9 mouse cellular contexts compared by ENCODE assay signal in the genomic region with DNA sequence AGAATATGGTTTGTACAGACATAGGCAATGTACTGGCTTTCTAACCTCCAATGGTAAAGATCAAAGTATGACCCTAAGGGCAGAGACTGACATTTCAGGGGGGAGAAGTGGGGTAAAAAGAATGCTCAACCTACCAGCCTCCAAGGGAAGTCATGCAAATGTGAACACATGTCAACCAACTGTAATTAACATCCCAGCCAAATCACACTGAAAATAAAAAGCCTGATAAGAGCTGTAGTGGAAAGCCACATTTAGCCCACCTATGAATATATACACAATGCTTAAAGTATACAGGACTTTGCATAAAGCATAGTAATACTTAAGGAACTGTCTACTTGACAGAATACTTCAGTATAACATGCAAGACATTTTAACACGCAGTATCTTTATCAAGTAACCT. TPM values are rescaled to one million over a fixed set of nuclear protein-coding genes. Genes with fewer than 3 reads are reported as not detected.
DNase-seq lines count a peak whose midpoint lies in the region; ATAC-seq and TF ChIP-seq lines count a peak whose summit lies in the region.
"Had no signal": no experiment of that assay in that cellular context is flagged by ENCODE, and none has a peak within 500 bp of the region (broad histone marks: within the 10 kb centered on the region; RNA-seq: fewer than 3 reads in every experiment).

No protein-coding gene starts in this region.

- peaks cover 13% of the 10 kb centered on the region for H3K4me1 ChIP-seq in kidney, postnatal 0 days (replicated peaks; ENCODE audit: insufficient read depth, low read length)
- peaks cover 9% of the 10 kb centered on the region for H3K4me1 ChIP-seq in embryonic fibroblast, embryonic 13.5 days (ENCODE audit: control insufficient read depth, insufficient read depth, low read length)
- H3K4me1 ChIP-seq in intestine, postnatal 0 days (replicated peaks; ENCODE audit: control insufficient read depth, insufficient read depth, low read length), result peaks cover 9% of the 10 kb centered on the region
- H3K4me1 ChIP-seq in neural tube, embryonic 13.5 days (replicated peaks), result peaks cover 53% of the 10 kb centered on the region

- H3K9me3 ChIP-seq in kidney, postnatal 0 days (replicated peaks; ENCODE audit: low read length), result no peaks in the 10 kb centered on the region
- no peaks in the 10 kb centered on the region for H3K9me3 ChIP-seq in intestine, postnatal 0 days (ENCODE audit: control insufficient read depth)
- H3K9me3 ChIP-seq in neural tube, embryonic 13.5 days, result no peaks in the 10 kb centered on the region

- H3K27me3 ChIP-seq in kidney, postnatal 0 days (ENCODE audit: insufficient read depth, low read length), result no peaks in the 10 kb centered on the region
- no peaks in the 10 kb centered on the region for H3K27me3 ChIP-seq in intestine, postnatal 0 days (replicated peaks; ENCODE audit: control insufficient read depth, insufficient read depth, low read length)
- no peaks in the 10 kb centered on the region for H3K27me3 ChIP-seq in neural tube, embryonic 13.5 days

- no peak overlapping the region for H3K27ac ChIP-seq in kidney, postnatal 0 days
- H3K27ac ChIP-seq in embryonic fibroblast, embryonic 13.5 days (ENCODE audit: insufficient read depth, low read length), result no peak overlapping the region
- H3K27ac ChIP-seq in intestine, postnatal 0 days (ENCODE audit: low read depth, low read length), result no peak overlapping the region
- H3K27ac ChIP-seq in neural tube, embryonic 13.5 days (replicated peaks), result no peak overlapping the region

- TF ChIP-seq CTCF in kidney, postnatal 0 days (IDR thresholded peaks at IDR 0.05; ENCODE audit: low read depth), result no peak
- no peak for TF ChIP-seq CTCF in embryonic fibroblast, embryonic 13.5 days (IDR thresholded peaks at IDR 0.05; ENCODE audit: borderline replicate concordance, insufficient read depth, low read length)
- no peak for TF ChIP-seq CTCF in intestine, postnatal 0 days (IDR thresholded peaks at IDR 0.05; ENCODE audit: low read depth)

- H3K4me2 ChIP-seq in kidney, postnatal 0 days (ENCODE audit: low read length), result peak overlapping the region; percentile 79
- peak overlapping the region; percentile 72 for H3K4me2 ChIP-seq in intestine, postnatal 0 days (replicated peaks; ENCODE audit: low read depth)
- peak overlapping the region; percentile 96 for H3K4me2 ChIP-seq in neural tube, embryonic 13.5 days

- no peak overlapping the region for H3K9ac ChIP-seq in kidney, postnatal 0 days (ENCODE audit: low read depth, low read length)
- H3K9ac ChIP-seq in intestine, postnatal 0 days (ENCODE audit: low read depth, low read length), result 0 out of 2 replicates have a peak overlapping the region, but pooled peaks have one; percentile 18
- H3K9ac ChIP-seq in neural tube, embryonic 13.5 days, result no peak overlapping the region

- peak overlapping the region; percentile 6; the same call in 1 of the 2 replicates for H3K4me3 ChIP-seq in kidney, postnatal 0 days (replicated peaks; ENCODE audit: low read depth, low read length)
- H3K4me3 ChIP-seq in embryonic fibroblast, embryonic 13.5 days (ENCODE audit: insufficient read depth, low read length), result peak overlapping the region; percentile 36; the same call in 1 of the 2 replicates
- H3K4me3 ChIP-seq in intestine, postnatal 0 days (ENCODE audit: low read depth, low read length), result peak overlapping the region; percentile 98
- peak overlapping the region; percentile 91 for H3K4me3 ChIP-seq in neural tube, embryonic 13.5 days

- H3K36me3 ChIP-seq in kidney, postnatal 0 days (ENCODE audit: insufficient read depth, low read length), result no peaks in the 10 kb centered on the region
- 0 out of 2 replicates have a peak, but pooled peaks cover 6% of the 10 kb centered on the region for H3K36me3 ChIP-seq in intestine, postnatal 0 days (ENCODE audit: control insufficient read depth, insufficient read depth)
- peaks cover 6% of the 10 kb centered on the region; the same call in 1 of the 2 replicates for H3K36me3 ChIP-seq in neural tube, embryonic 13.5 days

- DNase-seq in kidney, postnatal 0 days (ENCODE audit: low spot score), result no peak
- DNase-seq in kidney, postnatal 36 days, result no peak
- no peak for DNase-seq in layer of hippocampus, adult 18-20 months (ENCODE audit: low spot score in 2 of 2)
- DNase-seq in MN1 (ENCODE audit: low spot score), result no peak
- DNase-seq: lung, postnatal 4 days had no signal

- ATAC-seq in kidney, postnatal 0 days (replicated peaks; ENCODE audit: low FRiP score, low read depth), result no peak
- no peak for ATAC-seq in intestine, postnatal 0 days
- no peak for ATAC-seq in neural tube, embryonic 13.5 days (ENCODE audit: low read depth)
- ATAC-seq in cerebellum, adult (ENCODE audit: insufficient number of reproducible peaks, low FRiP score, low TSS enrichment), result no peak

- whole genome bisulfite sequencing in kidney, postnatal 0 days, result 40% methylated on average over 1 of the region's 1 CpGs
- 38% methylated on average over 1 of the region's 1 CpGs for WGBS in intestine, postnatal 0 days
- 87% methylated on average over 1 of the region's 1 CpGs for WGBS in neural tube, embryonic 13.5 days

- no peak for TF ChIP-seq POLR2A in embryonic fibroblast, embryonic 13.5 days (IDR thresholded peaks at IDR 0.05; ENCODE audit: low read depth, low read length)

RNA-seq across cellular contexts. Expression of a gene that starts 3.0 kb away (rescaled TPM):
- polyA plus RNA-seq in kidney, postnatal 0 days (2015; fragmentation: Nextera tagmentation; extraction: Ambion mirVana), result 97.7 and 125 TPM in 2 replicates
- 295 and 380 TPM in 2 replicates for polyA plus RNA-seq in embryonic fibroblast, embryonic 13.5 days (2011; ENCODE audit: insufficient read length, low read depth, missing spikeins)
- polyA plus RNA-seq in intestine, postnatal 0 days (2015; fragmentation: Nextera tagmentation; extraction: Ambion mirVana), result 66.5 and 67.1 TPM in 2 replicates
- polyA plus RNA-seq in neural tube, embryonic 13.5 days (2015; fragmentation: Nextera tagmentation; extraction: Ambion mirVana), result 202 and 252 TPM in 2 replicates
- 100 to 1,000 TPM; 207 to 224 TPM for total RNA-seq in layer of hippocampus, adult 18-20 months (2021)

RNA-seq across cellular contexts. Expression of a gene that starts 3.1 kb away (rescaled TPM):
- 2.9 and 4.5 TPM in 2 replicates for polyA plus RNA-seq in kidney, postnatal 0 days (2015; fragmentation: Nextera tagmentation; extraction: Ambion mirVana)
- 2.4 and 2.5 TPM in 2 replicates for polyA plus RNA-seq in embryonic fibroblast, embryonic 13.5 days (2011; ENCODE audit: insufficient read length, low read depth, missing spikeins)
- polyA plus RNA-seq in intestine, postnatal 0 days (2015; fragmentation: Nextera tagmentation; extraction: Ambion mirVana), result 1.5 and 2.4 TPM in 2 replicates
- 3.5 TPM in 2 replicates for polyA plus RNA-seq in neural tube, embryonic 13.5 days (2015; fragmentation: Nextera tagmentation; extraction: Ambion mirVana)
- 1 to 10 TPM; 1.2 to 1.6 TPM for total RNA-seq in layer of hippocampus, adult 18-20 months (2021)

Comparison
In these comparisons a context has a peak if more than half of its experiments do, and no peak if none do; other contexts are left out.
1. H3K4me3 ChIP-seq: peak in every context shown above with its lines; median percentile 98 in intestine, postnatal 0 days; 91 in neural tube, embryonic 13.5 days; 36 in embryonic fibroblast, embryonic 13.5 days; 6 in kidney, postnatal 0 days.